Mouse (Mus musculus) heart, postnatal 0 days (tissue): ENCODE measurements around the gene Galnt7.

Experiments
- CTCF ChIP-seq: IDR thresholded peaks from 2 replicates; pipeline ENCODE4 v1.5.1; 2016; ENCODE audit warnings: antibody characterized with exemption, control low read depth, low read depth
- EP300 ChIP-seq: IDR thresholded peaks from 2 replicates; pipeline ENCODE4 v1.6.1; 2016; ENCODE audit warnings: antibody characterized with exemption, low read depth

GRCm38 (mm10) chr8:57586667-57587066 lies 66.2 kb downstream of the Galnt7 start:
- TF ChIP-seq CTCF: no peak
- TF ChIP-seq EP300: no peak
